Mouse (Mus musculus): ENCODE measurements around the gene Izumo4. TPM values are rescaled to one million over a fixed set of nuclear protein-coding genes. Genes with fewer than 3 reads are reported as not detected.
A peak's percentile ranks its signal among the peaks of the same experiment; 100 is the strongest.

Gene Izumo4
- total RNA-seq, 2 experiments from 2014 or later: 2.5 to 2.9 TPM

DNA sequence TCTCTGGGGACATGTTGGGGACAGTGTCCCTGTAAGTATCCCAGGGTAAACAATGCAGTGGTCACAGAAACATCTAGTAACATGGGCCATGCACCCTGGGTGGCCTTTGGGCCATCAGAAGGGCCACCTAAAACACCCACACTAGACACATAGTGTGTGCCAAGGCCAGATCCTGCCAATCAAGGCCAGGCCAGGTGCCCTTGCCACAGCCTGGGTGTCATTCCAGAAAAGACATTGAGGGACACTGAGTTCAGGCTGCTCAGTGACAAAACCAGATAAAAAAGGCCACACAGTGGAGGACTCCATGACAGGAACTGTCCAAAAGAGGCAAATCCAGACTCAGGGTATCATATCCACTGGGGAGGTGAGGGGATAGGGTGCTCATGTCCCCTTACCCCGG lies 18.3 kb upstream of the Izumo4 start:
- DNase-seq: no peak
- intact Hi-C loops (cut with DNase I): loop anchor here (1.0 to 2.0 kb wide), 2 partner anchors 24 to 73 kb away; no protein-coding TSS in a partner anchor

GRCm38 (mm10) chr10:80684214-80684613 lies 17.8 kb upstream of the Izumo4 start:
- peak; percentile 69 to 72 for DNase-seq
- intact Hi-C loops (cut with DNase I): loop anchor here (1.0 to 2.0 kb wide), 2 partner anchors 25 to 73 kb away; no protein-coding TSS in a partner anchor

GRCm38 (mm10) chr10:80684984-80685383 lies 17.0 kb upstream of the Izumo4 start:
- intact Hi-C loops (cut with DNase I): loop anchor here (1.0 to 2.0 kb wide), 2 partner anchors 26 to 74 kb away; no protein-coding TSS in a partner anchor
- no peak for DNase-seq

- no peak for DNase-seq
Measured at GRCm38 (mm10) chr10:80686617-80687016, 15.4 kb upstream of the Izumo4 start.

DNA sequence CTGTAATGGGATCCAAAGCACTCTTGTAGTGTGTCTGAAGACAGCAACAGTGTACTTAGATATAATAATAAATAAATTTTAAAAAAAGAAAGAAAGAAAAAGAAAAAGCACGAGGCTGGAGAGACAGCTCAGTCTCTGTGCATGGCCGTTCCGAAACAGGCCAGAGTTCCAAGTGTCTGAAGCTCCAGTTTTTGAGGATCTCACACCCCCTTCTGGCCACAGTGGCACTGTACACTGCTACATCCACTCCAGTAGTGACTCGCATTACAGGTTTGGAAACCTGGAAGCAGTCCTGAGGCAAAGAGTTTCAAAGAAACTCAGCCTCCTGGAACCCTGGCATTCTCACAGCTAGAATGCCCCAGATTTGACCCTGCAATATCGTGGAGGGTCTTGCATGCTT lies 14.1 kb upstream of the Izumo4 start:
- peak; percentile 68 to 74 for DNase-seq
- intact Hi-C loops (cut with DNase I): loop anchor here (1.0 kb wide), 1 partner anchor 122 kb away; no protein-coding TSS in a partner anchor

More at GRCm38 (mm10) chr10:80686617-80687016, 15.4 kb upstream of the Izumo4 start:
- intact Hi-C loops (cut with DNase I): no loop called here

DNA sequence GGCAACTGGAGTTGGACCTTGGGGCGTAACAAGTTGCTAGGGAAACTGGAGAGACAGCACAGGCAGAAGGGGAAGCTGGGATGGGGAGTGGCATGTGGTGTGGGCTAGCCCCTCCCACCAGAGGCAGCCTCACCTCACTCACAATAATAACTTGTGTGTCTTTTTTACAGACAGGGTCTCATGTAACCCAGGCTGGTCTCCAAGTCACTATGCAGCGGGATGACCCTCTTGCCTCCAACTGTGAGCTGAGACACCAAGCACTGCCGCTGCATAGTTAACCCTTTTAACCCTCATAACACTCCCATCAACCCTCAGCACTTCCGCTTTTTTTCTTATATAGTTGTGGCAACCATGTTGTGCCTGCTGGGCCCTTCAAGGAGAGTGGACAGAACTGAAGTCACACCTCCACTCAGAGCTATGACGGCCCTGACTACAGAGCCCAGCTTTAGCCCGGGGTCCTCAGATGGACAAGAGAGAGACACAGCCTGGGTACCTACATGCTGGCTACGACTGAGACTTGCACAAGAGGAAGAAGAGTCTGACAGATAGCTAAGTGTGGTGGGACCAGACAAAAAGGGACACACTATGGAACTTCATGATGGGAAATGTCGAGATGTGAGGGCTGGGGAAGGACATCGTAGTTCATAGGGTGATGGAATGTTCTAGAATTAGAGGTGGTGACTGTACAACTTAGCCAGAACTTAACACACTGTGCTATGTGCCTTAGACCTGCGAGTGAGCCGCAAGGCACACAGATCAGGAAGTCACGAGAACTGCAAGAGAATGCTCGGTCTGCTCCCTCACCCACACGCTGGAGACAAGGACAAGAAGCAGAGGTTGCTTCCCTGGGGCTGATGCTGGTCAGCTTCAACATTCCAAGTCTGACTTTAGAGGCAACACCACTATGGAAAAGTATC lies 9.5 kb upstream of the Izumo4 start:
- intact Hi-C loops (cut with DNase I): loop anchor here (10.0 kb wide), 1 partner anchor 698 kb away; the partner anchor contains the start of gene Abca7
- DNase-seq: peak in 1 of 2 experiments; percentile 28

DNA sequence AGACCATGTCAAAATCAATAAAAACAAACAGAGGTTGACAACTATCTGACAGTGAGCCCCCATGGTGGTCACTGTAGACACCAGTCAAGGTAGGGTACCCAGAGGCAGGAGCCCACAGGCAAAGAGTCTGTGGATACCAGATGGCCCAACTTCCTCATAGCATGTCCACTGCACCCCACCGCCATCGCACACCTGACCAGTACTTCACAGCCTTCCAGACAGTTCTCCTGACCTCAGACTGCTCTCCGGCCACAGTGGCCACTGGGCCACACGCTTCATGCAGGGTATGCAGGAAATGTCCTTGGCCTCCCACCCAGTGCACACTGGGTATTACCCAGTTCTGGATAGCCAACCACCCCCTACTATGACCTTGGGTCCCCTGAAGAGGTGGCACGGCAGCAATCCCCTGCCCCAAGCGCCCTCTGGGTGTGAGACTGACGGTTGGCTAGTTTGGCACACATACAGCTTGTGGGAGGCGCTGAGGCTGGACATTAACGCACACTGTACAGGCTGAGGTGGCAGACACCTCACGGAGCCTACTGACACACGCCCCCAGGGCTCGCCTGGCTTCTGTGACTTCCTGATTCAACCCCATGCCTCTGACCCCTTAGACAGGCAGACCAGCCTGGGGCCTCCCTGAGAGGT lies 8.5 kb upstream of the Izumo4 start:
- intact Hi-C loops (cut with DNase I): loop anchor here (10.0 kb wide), 1 partner anchor 699 kb away; the partner anchor contains the start of gene Abca7
- DNase-seq: no peak

DNA sequence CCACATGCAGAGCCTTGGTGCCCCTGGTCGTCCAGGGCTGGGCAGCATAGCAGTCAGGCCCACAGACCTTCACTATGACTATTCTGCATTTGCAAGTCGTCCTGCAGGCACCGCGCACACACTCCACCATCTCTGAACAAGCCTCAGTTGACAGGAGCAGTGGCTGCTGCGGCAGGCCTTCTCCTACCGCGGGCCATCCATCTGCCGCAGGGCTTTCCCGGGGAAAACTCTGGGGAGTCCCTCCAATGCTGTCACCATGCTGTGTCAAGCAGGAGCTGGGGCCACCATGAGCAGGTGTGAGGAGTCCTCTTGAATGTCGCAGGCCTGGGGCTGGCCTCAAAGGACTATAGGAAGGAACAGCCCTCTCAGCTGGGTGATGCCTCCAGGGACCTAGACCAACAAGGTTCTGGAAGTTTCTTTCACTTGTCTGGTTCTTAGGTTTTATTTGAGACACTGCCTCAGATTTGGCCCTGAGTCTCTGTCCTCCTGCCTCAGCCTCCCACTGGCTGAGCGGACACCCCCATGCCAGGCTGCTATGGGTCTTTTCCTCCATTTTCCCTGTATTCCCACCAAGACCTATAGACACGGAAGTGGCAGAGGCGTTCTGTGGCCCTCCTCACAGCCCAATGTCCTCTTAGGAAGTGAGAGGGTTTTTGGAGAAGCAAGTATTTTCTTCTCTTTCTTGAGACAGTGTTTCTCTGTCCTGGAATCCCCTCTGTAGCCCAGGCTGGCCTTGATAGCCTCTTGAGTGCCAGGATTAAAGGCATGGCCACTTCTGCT lies 7.6 kb upstream of the Izumo4 start:
- no peak for DNase-seq
- intact Hi-C loops (cut with DNase I): loop anchor here (10.0 kb wide), 1 partner anchor 700 kb away; the partner anchor contains the start of gene Abca7

GRCm38 (mm10) chr10:80695186-80695585 lies 6.8 kb upstream of the Izumo4 start:
- intact Hi-C loops (cut with DNase I): loop anchor here (10.0 kb wide), 1 partner anchor 700 kb away; the partner anchor contains the start of gene Abca7

GRCm38 (mm10) chr10:80695801-80696501 lies 6.0 kb upstream of the Izumo4 start:
- intact Hi-C loops (cut with DNase I): loop anchor here (10.0 kb wide), 1 partner anchor 701 kb away; the partner anchor contains the start of gene Abca7

More at GRCm38 (mm10) chr10:80695186-80695585, 6.8 kb upstream of the Izumo4 start:
- DNase-seq: peak; percentile 50 to 61

DNA sequence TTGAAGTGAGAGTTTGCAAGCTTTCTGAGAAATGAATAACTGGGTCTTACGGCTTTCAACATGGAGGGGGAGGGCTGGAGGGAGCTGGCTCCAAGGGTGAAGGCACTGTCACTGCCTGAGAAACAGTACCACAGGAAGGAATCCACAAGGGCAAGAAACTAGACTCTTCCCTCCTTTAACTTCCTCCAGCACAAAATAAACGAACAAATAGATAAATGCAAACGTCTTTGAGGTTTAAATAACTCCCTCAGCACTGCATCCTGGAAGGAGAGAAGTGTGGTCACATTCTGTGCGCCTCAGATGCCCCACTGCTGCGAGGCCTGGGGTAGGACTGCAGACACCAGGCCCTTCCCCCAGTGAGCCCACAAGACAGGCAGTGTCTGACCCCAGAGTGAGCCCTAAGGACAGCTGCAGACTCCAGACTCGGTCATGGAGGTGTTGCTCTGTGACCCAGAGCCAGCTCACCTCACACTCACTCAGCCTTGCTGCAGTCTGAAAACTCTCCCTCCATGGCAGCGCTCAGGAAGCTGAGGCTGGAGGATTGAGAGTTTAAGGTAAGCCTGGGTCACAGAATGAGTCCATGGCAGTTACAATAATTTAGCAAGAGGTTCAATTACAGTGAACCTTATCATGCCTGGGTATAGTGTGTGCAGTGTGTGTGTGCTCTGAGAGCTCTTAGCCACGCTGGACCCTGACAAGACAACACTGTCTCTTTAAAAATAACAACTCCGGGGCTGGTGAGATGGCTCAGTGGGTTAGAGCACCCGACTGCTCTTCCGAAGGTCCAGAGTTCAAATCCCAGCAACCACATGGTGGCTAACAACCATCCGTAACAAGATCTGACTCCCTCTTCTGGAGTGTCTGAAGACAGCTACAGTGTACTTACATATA lies 5.2 kb upstream of the Izumo4 start:
- intact Hi-C loops (cut with DNase I): loop anchor here (10.0 kb wide), 1 partner anchor 702 kb away; the partner anchor contains the start of gene Abca7
- DNase-seq: no peak

More at GRCm38 (mm10) chr10:80695801-80696501, 6.0 kb upstream of the Izumo4 start:
- DNase-seq: no peak

DNA sequence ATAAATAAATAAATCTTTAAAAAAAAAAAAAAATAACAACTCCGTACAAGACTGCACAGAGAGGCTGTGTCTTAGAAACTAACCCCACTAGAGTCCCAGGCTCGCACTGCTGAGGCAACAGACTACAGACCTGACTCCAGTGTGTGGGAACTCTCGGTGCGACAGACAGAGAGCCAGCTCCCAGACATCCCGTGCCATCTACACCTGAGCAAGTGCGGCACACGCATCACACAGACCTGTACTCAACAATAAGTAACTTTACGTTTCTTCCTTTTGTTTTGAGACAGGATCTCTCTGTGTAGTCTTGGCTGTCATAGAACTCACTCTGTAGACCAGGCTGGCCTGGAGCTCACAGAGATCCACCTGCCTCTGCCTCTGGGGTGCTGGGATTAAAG lies 4.6 kb upstream of the Izumo4 start:
- intact Hi-C loops (cut with DNase I): loop anchor here (10.0 kb wide), 1 partner anchor 703 kb away; the partner anchor contains the start of gene Abca7
- DNase-seq: no peak

DNA sequence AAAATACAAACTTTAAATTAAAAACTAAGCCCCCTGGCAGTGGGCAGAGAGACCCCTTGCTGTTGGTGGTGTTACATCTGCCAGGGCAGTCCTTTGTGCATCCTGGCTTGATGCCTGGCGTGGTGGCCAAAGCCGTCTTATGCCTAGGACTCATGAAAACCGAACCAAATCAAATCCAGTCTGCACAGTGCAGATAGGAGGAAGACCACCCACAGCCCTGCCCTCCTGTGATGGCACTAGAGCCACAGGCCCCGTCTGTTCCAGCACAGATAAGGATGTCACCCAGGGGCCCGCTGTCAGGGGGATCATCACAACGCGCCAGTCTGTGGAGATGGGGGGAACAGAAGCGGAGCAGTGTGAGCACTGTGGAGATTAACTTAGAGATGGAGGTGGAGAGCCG lies 4.2 kb upstream of the Izumo4 start:
- intact Hi-C loops (cut with DNase I): loop anchor here (10.0 kb wide), 1 partner anchor 703 kb away; the partner anchor contains the start of gene Abca7
- DNase-seq: no peak

DNA sequence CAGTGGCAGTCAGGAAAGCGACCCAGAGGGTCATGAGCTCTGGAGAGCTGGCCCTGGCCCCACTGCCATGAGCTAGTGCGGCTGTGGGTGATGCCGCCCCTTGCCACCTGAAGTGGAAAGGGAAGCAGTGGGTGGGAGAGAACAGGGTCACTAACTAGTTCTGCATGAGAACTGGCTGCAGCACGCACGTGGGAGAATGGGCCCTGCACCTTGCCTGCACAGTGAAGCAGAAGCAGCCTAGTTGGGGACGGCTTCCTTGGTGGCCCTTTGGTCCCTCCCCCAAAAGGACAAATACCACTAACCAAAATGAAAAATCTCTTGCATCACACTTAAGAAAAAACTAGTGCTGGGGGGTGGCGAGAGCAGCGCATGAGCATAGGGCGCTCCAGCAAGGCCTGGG lies 3.4 kb upstream of the Izumo4 start:
- intact Hi-C loops (cut with DNase I): loop anchor here (10.0 kb wide), 1 partner anchor 704 kb away; the partner anchor contains the start of gene Abca7
- no peak for DNase-seq

GRCm38 (mm10) chr10:80700038-80700504 lies 1.9 kb upstream of the Izumo4 start:
- no peak for DNase-seq
- intact Hi-C loops (cut with DNase I): loop anchor here (2.0 to 10.0 kb wide), 2 partner anchors 19 to 265 kb away; partner anchors contain the start of gene Tcf3

DNA sequence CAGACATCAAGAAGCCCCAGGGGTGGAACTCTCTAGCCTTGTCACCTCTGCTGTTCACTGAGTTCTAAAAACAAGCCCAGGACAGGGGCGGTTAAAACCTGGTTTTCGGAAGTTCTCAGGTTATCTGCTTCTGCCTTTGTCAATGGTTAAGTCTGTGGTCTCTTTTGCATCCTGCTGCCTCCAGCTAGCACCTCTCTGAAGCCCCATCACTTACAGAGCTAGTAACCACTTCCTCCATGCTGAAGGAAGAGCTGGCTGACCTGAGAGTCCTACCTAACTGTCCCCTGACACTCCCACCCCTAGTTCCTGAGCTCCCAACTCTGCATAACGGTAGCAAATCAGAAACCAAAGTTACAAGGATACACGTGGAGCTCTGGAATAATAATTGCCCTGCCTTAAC lies 1.3 kb upstream of the Izumo4 start:
- intact Hi-C loops (cut with DNase I): loop anchor here (2.0 to 10.0 kb wide), 2 partner anchors 20 to 266 kb away; partner anchors contain the start of gene Tcf3
- no peak for DNase-seq

GRCm38 (mm10) chr10:80702536-80703390 lies 779 bp downstream of the Izumo4 start:
- intact Hi-C loops (cut with DNase I): loop anchor here (10.0 kb wide), 1 partner anchor 268 kb away; the partner anchor contains the start of gene Tcf3
- DNase-seq: peak; percentile 89 to 93

Measured in heart, postnatal 36 days (tissue).